Mouse (Mus musculus) neural tube, embryonic 12.5 days (tissue): ENCODE data around the gene Pusl1. TPM values are rescaled to one million over a fixed set of nuclear protein-coding genes. Genes with fewer than 3 reads are reported as not detected.

Source experiments
- ATAC-seq: fragments of 200-750 bp; cut with Nextera tagmentation; 2 replicates; pipeline ENCODE4 v1.8.0; 2017; ENCODE audit warnings: low read depth, mild to moderate bottlenecking, moderate TSS enrichment, moderate library complexity; ENCODE audit not compliant: low FRiP score
- H3K27ac ChIP-seq: fragments of 300-500 bp; sonication (generic); 2 replicates; pipeline ENCODE4 v1.5.1; 2016
- H3K27me3 ChIP-seq: fragments of 300-500 bp; sonication (generic); replicated peaks from 2 replicates; pipeline ENCODE4 v1.6.1; 2016; ENCODE audit warnings: mild to moderate bottlenecking
- H3K36me3 ChIP-seq: fragments of 300-500 bp; sonication (generic); 2 replicates; pipeline ENCODE4 v1.6.1; 2016; ENCODE audit warnings: mild to moderate bottlenecking
- H3K4me1 ChIP-seq: fragments of 300-500 bp; sonication (generic); 2 replicates; pipeline ENCODE4 v1.6.1; 2016
- H3K4me2 ChIP-seq: fragments of 300-500 bp; sonication (generic); replicated peaks from 2 replicates; pipeline ENCODE4 v1.6.1; 2016; ENCODE audit warnings: mild to moderate bottlenecking
- H3K4me3 ChIP-seq: fragments of 300-500 bp; sonication (generic); 2 replicates; pipeline ENCODE4 v1.5.1; 2016
- H3K9ac ChIP-seq: fragments of 300-500 bp; sonication (generic); 2 replicates; pipeline ENCODE4 v1.6.1; 2016; ENCODE audit warnings: mild to moderate bottlenecking
- H3K9me3 ChIP-seq: fragments of 300-500 bp; sonication (generic); 2 replicates; pipeline ENCODE4 v1.6.1; 2016; ENCODE audit warnings: mild to moderate bottlenecking
- WGBS: fragments of 180-500 bp; shearing (Covaris S2); methylation state at CpG from one replicate; pipeline ENCODE4 v1.1.7; 2016; 5-methylcytosine and 5-hydroxymethylcytosine counted together
- polyA plus RNA-seq: library from polyadenylated mRNA; unstranded; fragments of >200 nt; fragmentation: Nextera tagmentation; extraction: Ambion mirVana; gene quantifications from 2 replicates; pipeline ENCODE4 v1.2.1, GENCODE M21; 2016

Pusl1 gene
- polyA plus RNA-seq, 1 experiment from 2014 or later: 46.6 TPM

DNA sequence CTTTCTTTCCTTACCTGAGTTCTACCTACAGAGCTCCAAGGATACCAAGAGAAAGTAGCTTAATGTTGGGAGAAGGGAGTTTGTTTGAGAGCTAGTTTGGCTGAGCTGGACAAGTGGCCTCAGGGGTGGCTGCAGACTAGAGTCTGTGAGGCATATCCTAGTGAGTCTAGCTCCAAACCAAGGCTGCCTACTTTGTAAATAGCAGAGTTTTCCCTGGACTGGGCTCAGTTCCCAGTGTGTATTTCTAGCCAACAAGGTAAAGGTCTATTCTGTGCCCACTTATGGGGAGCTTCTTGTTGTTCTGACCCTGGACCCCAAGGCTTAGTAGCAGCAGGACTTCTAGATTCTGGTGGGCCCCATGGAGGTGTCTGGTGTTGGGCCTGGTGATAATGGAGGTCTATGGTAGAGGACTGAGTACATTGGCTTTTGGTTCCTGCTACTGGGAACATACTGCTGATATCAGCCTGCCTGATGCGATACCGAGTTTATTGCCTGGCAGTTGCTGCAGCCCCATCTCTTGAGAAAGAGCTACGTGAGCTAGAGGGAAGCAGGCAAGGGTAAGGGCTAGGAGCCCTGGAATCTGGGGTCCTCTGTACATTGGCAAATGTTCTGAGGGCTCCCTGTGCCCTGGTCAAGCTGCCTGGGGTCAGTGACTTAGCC lies 41.7 kb downstream of the Pusl1 start:
- Histone ChIP-seq H3K4me1 (peaks cover 27% of the 10 kb centered on the region), H3K27ac (no peak overlapping the region), H3K36me3 (peaks cover 18% of the 10 kb centered on the region), H3K9me3 (no peaks in the 10 kb centered on the region), H3K27me3 (no peaks in the 10 kb centered on the region), H3K9ac (no peak overlapping the region), H3K4me2 (peak overlapping the region; percentile 88; the same call in 1 of the 2 replicates), H3K4me3 (no peak overlapping the region)
- WGBS: 94% methylated on average over 3 of the region's 3 CpGs
- ATAC-seq: no peak

DNA sequence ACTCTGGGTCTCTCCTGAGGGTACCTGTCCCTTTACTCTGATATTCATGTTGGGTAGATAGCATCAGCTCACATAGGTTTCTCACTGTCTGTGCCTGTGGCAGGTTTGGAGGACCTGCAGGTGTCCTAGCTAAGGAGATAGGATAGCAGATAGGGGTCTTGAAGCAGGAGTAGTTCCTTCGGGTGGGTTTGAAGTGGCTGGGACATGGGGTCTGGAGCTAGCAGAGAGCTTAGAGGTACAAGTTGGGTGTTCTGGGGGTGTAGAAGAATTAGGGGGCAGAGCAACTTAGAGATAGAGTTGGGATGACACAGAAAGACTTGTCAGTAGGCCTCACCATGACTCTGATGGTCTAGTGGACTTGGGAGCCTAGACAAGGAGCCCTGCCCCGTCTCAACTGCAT lies 42.2 kb downstream of the Pusl1 start:
- H3K27me3 ChIP-seq: no peaks in the 10 kb centered on the region
- peaks cover 13% of the 10 kb centered on the region for H3K36me3 ChIP-seq
- H3K4me1 ChIP-seq: peaks cover 27% of the 10 kb centered on the region
- peak overlapping the region; percentile 88; the same call in 1 of the 2 replicates for H3K4me2 ChIP-seq
- no peak for ATAC-seq
- WGBS: 88% methylated on average over 2 of the region's 2 CpGs
- H3K9ac ChIP-seq: no peak overlapping the region
- no peak overlapping the region for H3K27ac ChIP-seq
- no peak overlapping the region for H3K4me3 ChIP-seq
- H3K9me3 ChIP-seq: no peaks in the 10 kb centered on the region

DNA sequence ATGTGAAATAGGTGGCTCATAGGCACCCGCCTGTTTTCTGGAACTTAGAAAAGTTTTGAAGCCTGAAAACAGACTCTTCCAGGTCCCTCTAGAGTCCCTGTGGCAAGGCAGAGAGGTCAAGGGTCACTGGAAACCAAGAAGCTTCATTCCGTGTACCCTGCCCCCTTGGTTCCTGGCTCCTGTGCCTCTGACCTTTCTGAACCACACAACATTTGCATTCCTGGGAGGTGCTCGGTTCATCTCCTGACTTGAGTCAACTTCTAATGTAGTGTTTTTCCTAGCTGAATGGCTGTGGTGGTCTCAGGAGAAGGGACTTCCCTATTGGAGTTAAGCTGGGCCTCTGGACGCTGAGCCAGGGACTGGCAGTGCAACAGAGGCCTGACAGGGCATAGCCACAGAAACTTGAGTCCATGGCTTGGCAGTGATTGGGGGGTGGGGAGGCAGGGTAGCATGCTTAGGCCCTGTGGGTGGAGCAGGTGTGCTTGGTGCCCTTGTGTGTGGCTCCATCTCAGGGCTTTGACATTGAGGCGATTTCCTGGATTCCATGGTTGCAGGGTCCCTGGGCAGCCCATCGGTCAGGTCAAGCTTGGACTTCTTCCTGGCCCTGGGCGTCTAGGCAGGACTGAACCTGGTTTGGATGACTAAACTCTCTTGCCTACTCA lies 43.0 kb downstream of the Pusl1 start:
- Histone ChIP-seq H3K4me1 (peaks cover 27% of the 10 kb centered on the region), H3K4me2 (peak overlapping the region; percentile 88), H3K9me3 (no peaks in the 10 kb centered on the region), H3K4me3 (peak overlapping the region; percentile 84), H3K27ac (no peak overlapping the region), H3K9ac (peak overlapping the region; percentile 80), H3K27me3 (no peaks in the 10 kb centered on the region), H3K36me3 (peaks cover 5% of the 10 kb centered on the region)
- no peak for ATAC-seq
- WGBS: 67% methylated on average over 7 of the region's 7 CpGs

GRCm38 (mm10) chr4:155847591-155848352 lies 43.8 kb downstream of the Pusl1 start:
- Histone ChIP-seq H3K27ac (0 out of 2 replicates have a peak overlapping the region, but pooled peaks have one; percentile 20), H3K27me3 (no peaks in the 10 kb centered on the region), H3K4me1 (peaks cover 27% of the 10 kb centered on the region), H3K4me2 (peak overlapping the region; percentile 88), H3K4me3 (peak overlapping the region; percentile 84), H3K9ac (peak overlapping the region; percentile 80), H3K36me3 (no peaks in the 10 kb centered on the region), H3K9me3 (no peaks in the 10 kb centered on the region)
- peak; percentile 56 for ATAC-seq
- 2% methylated on average over 69 of the region's 69 CpGs for whole genome bisulfite sequencing

GRCm38 (mm10) chr4:155846871-155847578 lies 44.6 kb downstream of the Pusl1 start, which contains the start of gene Dvl1:
Dvl1 (plus strand) TSS chr4:155847402.
- 3% methylated on average over 65 of the region's 65 CpGs for WGBS
- H3K9ac ChIP-seq: peak within 1 kb of the TSS; percentile 80
- peak within 1 kb of the TSS; percentile 88 for H3K4me2 ChIP-seq
- peak within 1 kb of the TSS; percentile 84 for H3K4me3 ChIP-seq
- H3K36me3 ChIP-seq: no peaks in the 10 kb centered on the region
- H3K27ac ChIP-seq: peak within 1 kb of the TSS; percentile 20; the same call in 1 of the 2 replicates
- peaks cover 27% of the 10 kb centered on the region for H3K4me1 ChIP-seq
- H3K27me3 ChIP-seq: peaks cover under 1% of the 10 kb centered on the region; the same call in 1 of the 2 replicates
- H3K9me3 ChIP-seq: no peaks in the 10 kb centered on the region
- ATAC-seq: peak; percentile 91

- ATAC-seq: no peak
- peaks cover 13% of the 10 kb centered on the region for H3K27me3 ChIP-seq
- H3K36me3 ChIP-seq: no peaks in the 10 kb centered on the region
- peaks cover 33% of the 10 kb centered on the region for H3K4me1 ChIP-seq
- no peak overlapping the region for H3K9ac ChIP-seq
- no peak overlapping the region for H3K27ac ChIP-seq
- WGBS: 90% methylated on average over 5 of the region's 5 CpGs
- H3K9me3 ChIP-seq: no peaks in the 10 kb centered on the region
- no peak overlapping the region for H3K4me3 ChIP-seq
- H3K4me2 ChIP-seq: no peak overlapping the region
These were observed 48.4 kb downstream of the Pusl1 start for GRCm38 (mm10) chr4:155843231-155843630.

DNA sequence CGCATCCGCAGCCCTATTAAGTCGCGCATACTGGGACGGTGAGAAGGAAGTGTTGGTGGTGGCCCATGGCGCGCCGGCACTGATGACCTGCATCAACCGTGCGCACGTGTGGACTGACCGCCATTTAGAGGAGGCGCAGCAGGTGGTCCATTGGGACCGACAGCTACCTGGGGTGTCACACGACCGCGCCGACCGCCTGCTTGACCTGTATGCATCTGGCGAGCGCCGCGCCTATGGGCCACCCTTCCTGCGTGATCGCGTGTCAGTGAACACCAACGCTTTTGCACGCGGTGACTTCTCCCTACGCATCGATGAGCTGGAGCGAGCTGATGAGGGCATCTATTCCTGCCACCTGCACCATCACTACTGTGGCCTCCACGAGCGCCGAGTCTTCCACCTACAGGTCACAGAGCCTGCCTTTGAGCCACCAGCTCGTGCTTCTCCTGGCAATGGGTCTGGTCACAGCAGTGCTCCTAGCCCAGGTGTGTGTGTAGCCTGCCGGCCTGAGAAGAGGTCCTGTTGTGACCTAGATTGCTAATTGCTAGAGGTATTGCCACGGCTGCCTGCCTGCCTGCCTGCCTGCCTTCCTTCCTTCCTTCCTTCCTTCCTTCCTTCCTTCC lies 49.8 kb downstream of the Pusl1 start:
- Histone ChIP-seq H3K9me3 (no peaks in the 10 kb centered on the region), H3K4me2 (peak overlapping the region; percentile 63), H3K27me3 (peaks cover 13% of the 10 kb centered on the region), H3K9ac (0 out of 2 replicates have a peak overlapping the region, but pooled peaks have one; percentile 36), H3K4me3 (0 out of 2 replicates have a peak overlapping the region, but pooled peaks have one; percentile 26), H3K27ac (no peak overlapping the region), H3K4me1 (peaks cover 25% of the 10 kb centered on the region), H3K36me3 (no peaks in the 10 kb centered on the region)
- WGBS: 29% methylated on average over 38 of the region's 38 CpGs
- ATAC-seq: no peak

DNA sequence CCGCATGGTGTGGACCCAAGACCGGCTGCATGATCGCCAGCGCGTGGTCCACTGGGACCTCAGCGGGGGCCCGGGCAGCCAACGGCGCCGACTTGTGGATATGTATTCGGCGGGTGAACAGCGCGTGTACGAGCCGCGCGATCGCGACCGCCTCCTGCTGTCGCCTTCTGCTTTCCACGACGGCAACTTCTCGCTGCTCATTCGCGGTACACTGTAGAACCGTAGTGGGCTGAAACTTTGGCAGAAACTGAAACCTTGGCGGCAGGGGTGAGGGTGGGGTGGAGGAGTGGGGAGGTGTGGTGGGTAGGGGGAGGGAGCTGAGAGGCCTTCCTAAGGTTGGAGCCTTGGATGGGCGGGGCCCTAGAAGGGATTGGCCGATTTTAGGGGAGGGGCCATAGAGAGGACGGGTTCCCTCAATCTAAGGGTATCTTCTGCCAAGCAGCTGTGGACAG lies 50.6 kb downstream of the Pusl1 start:
- Histone ChIP-seq H3K9me3 (no peaks in the 10 kb centered on the region), H3K9ac (peak overlapping the region; percentile 36), H3K4me2 (peak overlapping the region; percentile 63), H3K4me3 (peak overlapping the region; percentile 26), H3K27ac (no peak overlapping the region), H3K36me3 (no peaks in the 10 kb centered on the region), H3K27me3 (peaks cover 13% of the 10 kb centered on the region), H3K4me1 (peaks cover 21% of the 10 kb centered on the region)
- WGBS: under 1% methylated on average over 32 of the region's 32 CpGs
- ATAC-seq: no peak

DNA sequence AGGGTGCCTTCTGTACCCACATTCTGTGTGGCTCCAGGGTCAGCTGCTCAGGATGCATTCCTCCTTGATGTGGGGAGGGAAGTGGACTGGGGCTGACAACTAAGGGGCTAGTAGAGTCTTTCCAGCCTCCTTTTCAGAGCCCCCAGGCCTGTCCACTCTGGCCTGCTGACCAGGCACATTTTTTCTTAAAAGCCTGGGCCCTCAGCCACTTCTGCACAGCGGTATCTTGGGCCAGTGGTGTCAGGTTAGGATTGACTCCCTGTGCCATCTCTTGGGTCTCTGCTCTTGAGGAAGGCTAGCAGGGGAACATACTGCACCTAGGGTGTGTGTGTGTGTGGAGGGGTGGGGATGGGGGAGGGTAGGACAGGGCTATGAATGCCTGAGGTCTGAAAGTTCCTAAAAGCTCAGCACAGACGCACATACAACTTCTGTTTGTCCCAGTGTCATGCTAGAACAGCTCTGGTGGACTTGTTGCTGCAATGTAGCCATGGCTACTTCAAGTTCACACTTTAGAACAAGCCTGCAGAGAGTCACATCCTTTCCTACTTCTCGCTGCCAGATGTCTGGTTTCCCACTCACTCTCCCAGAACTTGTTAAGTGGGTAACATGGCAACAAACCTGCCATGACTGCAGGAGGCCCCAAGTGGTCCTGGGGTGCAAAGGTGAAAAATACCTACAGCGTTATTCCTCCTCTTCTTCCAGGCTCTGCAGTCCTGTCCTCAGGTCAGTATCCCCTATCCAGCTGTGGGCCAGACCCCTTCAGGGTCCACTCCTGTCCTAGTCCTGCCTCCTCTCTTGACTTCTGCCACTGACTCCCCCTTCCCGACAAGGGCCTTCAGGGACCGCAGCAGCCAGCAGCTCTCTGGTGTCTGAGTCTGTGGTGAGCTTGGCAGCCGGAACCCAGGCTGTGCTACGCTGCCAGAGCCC lies 51.2 kb downstream of the Pusl1 start:
- Histone ChIP-seq H3K9me3 (no peaks in the 10 kb centered on the region), H3K36me3 (no peaks in the 10 kb centered on the region), H3K4me3 (peak overlapping the region; percentile 26), H3K4me2 (peak overlapping the region; percentile 63), H3K4me1 (peaks cover 21% of the 10 kb centered on the region), H3K27ac (no peak overlapping the region), H3K9ac (peak overlapping the region; percentile 49), H3K27me3 (peaks cover 13% of the 10 kb centered on the region)
- ATAC-seq: peak; percentile 31; the same call in 1 of the 2 replicates
- 12% methylated on average over 8 of the region's 8 CpGs for WGBS

- WGBS: 3% methylated on average over 16 of the region's 16 CpGs
- Histone ChIP-seq H3K27me3 (peaks cover 13% of the 10 kb centered on the region), H3K4me1 (peaks cover 21% of the 10 kb centered on the region), H3K9ac (peak within 1 kb of the TSS; percentile 49), H3K36me3 (no peaks in the 10 kb centered on the region), H3K4me2 (peak within 1 kb of the TSS; percentile 63), H3K4me3 (peak within 1 kb of the TSS; percentile 26), H3K9me3 (no peaks in the 10 kb centered on the region), H3K27ac (no peak within 1 kb of the TSS)
- ATAC-seq: peak; percentile 56
These were observed 52.1 kb downstream of the Pusl1 start, which contains the start of gene Mxra8 for GRCm38 (mm10) chr4:155839483-155839910. Mxra8 (plus strand) TSS chr4:155839680.
